Mouse (Mus musculus): ENCODE measurements around the gene Mrpl3. TPM values are rescaled to one million over a fixed set of nuclear protein-coding genes. Genes with fewer than 3 reads are reported as not detected.
"Not testable (repeated sequence)": the region's sequence is repeated elsewhere in the genome, so short reads cannot be mapped to it uniquely, and the experiment has no call there.

Mrpl3 gene
- polyA plus RNA-seq, 1 experiment from 2014 or later, result 126 TPM

DNA sequence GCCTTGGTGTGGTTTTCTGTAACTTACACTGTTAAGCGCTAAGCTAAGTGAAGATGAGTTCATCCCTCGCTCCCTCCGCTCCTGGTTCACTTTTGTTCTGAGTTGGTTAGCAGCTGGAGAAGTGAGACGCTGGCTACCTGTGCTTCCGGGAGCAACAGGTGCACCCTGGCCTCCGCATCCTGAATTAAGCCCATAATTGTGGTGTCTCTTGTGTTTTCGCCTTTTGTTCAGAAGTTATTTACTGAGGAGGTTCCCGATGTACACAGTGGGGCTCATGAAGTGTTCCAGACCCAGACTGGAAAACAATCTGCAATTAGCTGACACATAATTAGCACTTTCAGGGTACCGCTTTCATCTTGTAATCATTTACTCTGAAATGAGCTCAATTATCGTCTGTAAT, 16.1 kb downstream of the Mrpl3 start:
- WGBS, result 89% methylated on average over 10 of the region's 10 CpGs
- no peaks in the 10 kb centered on the region for H3K27me3 ChIP-seq

GRCm38 (mm10) chr9:105072991-105073748, 20.1 kb downstream of the Mrpl3 start:
- no peak for ATAC-seq (ENCODE audit: insufficient number of reproducible peaks, insufficient read depth, low FRiP score, low TSS enrichment)
- Histone ChIP-seq H3K4me1 (no peaks in the 10 kb centered on the region), H3K4me2 (replicated peaks) (no peak overlapping the region), H3K9ac (no peak overlapping the region), H3K4me3 (no peak overlapping the region), H3K9me3 (no peaks in the 10 kb centered on the region), H3K27ac (no peak overlapping the region), H3K27me3 (no peaks in the 10 kb centered on the region), H3K36me3 (peaks cover 68% of the 10 kb centered on the region)
- WGBS, result 79% methylated on average over 4 of the region's 4 CpGs

More for the DNA sequence above, 16.1 kb downstream of the Mrpl3 start:
- Histone ChIP-seq H3K9me3 (no peaks in the 10 kb centered on the region), H3K9ac (no peak overlapping the region), H3K4me3 (no peak overlapping the region), H3K4me1 (no peaks in the 10 kb centered on the region), H3K36me3 (peaks cover 66% of the 10 kb centered on the region), H3K4me2 (replicated peaks) (no peak overlapping the region), H3K27ac (no peak overlapping the region)
- ATAC-seq (ENCODE audit: insufficient number of reproducible peaks, insufficient read depth, low FRiP score, low TSS enrichment), result no peak

GRCm38 (mm10) chr9:105074851-105075250, 21.8 kb downstream of the Mrpl3 start:
- Histone ChIP-seq H3K36me3 (peaks cover 64% of the 10 kb centered on the region), H3K4me2 (replicated peaks) (no peak overlapping the region), H3K4me1 (no peaks in the 10 kb centered on the region), H3K27ac (no peak overlapping the region), H3K9ac (no peak overlapping the region), H3K4me3 (no peak overlapping the region), H3K9me3 (no peaks in the 10 kb centered on the region), H3K27me3 (no peaks in the 10 kb centered on the region)
- no peak for ATAC-seq (ENCODE audit: insufficient number of reproducible peaks, insufficient read depth, low FRiP score, low TSS enrichment)
- WGBS, result 90% methylated on average over 8 of the region's 8 CpGs

DNA sequence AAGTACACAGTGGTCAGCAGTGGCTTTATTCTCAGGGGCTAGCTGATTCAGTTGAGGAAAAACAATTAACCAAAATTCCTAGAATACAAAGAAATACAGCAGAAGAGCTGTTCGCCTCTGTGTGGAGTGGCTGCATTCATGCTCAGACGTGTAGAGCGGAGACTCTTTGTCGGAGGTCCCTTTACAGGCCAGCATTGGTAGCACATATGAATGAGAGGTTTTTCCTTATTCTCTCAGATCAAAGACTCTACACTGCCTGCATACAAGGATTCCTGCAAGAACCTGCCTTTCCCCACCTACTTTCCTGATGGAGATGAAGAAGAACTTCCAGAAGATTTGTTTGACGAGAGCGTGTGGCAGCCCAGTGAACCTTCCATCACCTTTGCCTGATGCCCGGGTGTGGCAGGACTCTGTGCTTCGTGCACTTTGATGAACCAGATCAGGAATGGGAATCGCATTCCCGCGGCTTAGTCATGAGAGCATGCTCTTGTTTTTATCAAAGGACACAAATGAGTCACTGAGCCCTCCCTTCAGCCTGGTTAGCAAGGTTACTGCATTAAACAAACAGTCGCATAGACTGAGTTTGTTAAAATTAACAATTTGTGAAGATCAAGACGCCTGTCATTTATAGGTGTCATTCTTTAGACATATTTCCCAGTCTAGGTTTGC, 23.9 kb downstream of the Mrpl3 start:
- no peaks in the 10 kb centered on the region for H3K4me1 ChIP-seq
- no peaks in the 10 kb centered on the region for H3K27me3 ChIP-seq
- no peak overlapping the region for H3K9ac ChIP-seq
- H3K9me3 ChIP-seq, result no peaks in the 10 kb centered on the region
- H3K4me3 ChIP-seq, result no peak overlapping the region
- peaks cover 49% of the 10 kb centered on the region for H3K36me3 ChIP-seq
- 91% methylated on average over 13 of the region's 13 CpGs for WGBS
- no peak overlapping the region for H3K4me2 ChIP-seq (replicated peaks)
- no peak for ATAC-seq (ENCODE audit: insufficient number of reproducible peaks, insufficient read depth, low FRiP score, low TSS enrichment)
- no peak overlapping the region for H3K27ac ChIP-seq

DNA sequence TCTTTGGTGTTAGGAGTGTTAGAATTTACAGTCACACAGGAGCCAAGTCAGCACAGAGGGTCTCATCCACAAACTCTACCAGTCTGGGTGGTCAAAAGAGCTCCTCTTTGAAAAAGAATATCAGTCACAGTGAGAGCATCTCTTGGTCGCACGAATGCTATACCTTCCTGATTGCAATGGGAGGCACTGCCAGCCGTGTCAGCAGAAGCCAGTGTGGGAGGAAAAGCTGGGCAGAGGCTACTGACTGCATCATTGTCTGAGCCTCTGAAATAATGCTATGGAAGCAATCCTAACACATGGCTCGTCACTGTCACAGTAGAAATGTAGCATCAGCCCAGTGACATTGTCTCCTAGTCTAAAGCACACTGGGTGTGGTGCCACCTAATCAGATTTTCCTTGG, 25.4 kb downstream of the Mrpl3 start:
- Histone ChIP-seq H3K4me2 (replicated peaks) (no peak overlapping the region), H3K36me3 (peaks cover 35% of the 10 kb centered on the region), H3K9me3 (no peaks in the 10 kb centered on the region), H3K4me3 (no peak overlapping the region), H3K27me3 (no peaks in the 10 kb centered on the region), H3K4me1 (no peaks in the 10 kb centered on the region), H3K9ac (no peak overlapping the region), H3K27ac (no peak overlapping the region)
- WGBS, result 90% methylated on average over 4 of the region's 4 CpGs
- ATAC-seq (ENCODE audit: insufficient number of reproducible peaks, insufficient read depth, low FRiP score, low TSS enrichment), result no peak

GRCm38 (mm10) chr9:105080246-105080645, 27.2 kb downstream of the Mrpl3 start:
- H3K4me2 ChIP-seq (replicated peaks), result no peak overlapping the region
- peaks cover 20% of the 10 kb centered on the region for H3K36me3 ChIP-seq
- ATAC-seq (ENCODE audit: insufficient number of reproducible peaks, insufficient read depth, low FRiP score, low TSS enrichment), result no peak
- H3K9ac ChIP-seq, result no peak overlapping the region
- H3K9me3 ChIP-seq, result no peaks in the 10 kb centered on the region
- no peak overlapping the region for H3K4me3 ChIP-seq
- no peaks in the 10 kb centered on the region for H3K27me3 ChIP-seq
- H3K4me1 ChIP-seq, result no peaks in the 10 kb centered on the region
- no peak overlapping the region for H3K27ac ChIP-seq
- WGBS, result 90% methylated on average over 3 of the region's 3 CpGs

DNA sequence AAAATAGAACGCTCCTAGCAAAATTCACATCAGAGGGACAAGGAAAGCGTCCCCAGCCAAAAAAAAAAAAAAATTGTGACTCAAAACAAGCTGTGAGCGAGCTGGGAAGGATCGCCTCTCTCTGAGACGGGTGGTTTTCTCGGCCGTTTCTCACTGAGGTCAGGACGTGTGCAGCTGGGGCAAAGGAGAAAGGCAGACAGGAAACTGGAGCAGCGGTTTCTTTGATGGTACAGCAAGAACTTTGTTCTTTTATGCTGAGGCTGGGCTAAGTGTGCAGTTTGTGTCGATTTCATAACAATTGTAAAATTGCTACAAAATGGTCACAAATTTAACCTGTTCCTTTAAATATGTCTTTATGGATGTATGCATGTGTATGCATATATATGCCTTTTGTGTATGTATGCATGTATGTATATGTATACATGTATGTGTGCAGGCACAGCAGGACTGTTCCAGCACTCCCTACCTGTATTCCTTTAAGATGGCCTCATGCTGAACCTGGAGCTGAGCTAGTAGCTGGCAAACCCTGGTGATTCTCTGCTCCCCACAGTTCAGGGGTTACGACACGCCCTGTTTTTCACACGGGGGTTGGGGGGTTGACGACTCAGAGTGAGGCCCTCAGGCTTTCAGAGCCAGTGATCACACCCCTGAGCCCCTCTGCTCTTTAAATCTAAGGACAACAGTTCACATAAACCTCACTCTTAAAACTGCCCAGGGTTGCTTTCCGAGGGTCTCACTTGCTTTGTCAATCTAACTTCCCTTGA, 48.0 kb downstream of the Mrpl3 start:
- ATAC-seq (ENCODE audit: insufficient number of reproducible peaks, insufficient read depth, low FRiP score, low TSS enrichment), result no peak
- H3K4me1 ChIP-seq, result no peaks in the 10 kb centered on the region
- no peak overlapping the region for H3K9ac ChIP-seq
- H3K9me3 ChIP-seq, result no peaks in the 10 kb centered on the region
- H3K27me3 ChIP-seq, result no peaks in the 10 kb centered on the region
- 40% methylated on average over 15 of the region's 15 CpGs for WGBS
- H3K36me3 ChIP-seq, result no peaks in the 10 kb centered on the region
- no peak overlapping the region for H3K27ac ChIP-seq
- no peak overlapping the region for H3K4me3 ChIP-seq
- H3K4me2 ChIP-seq (replicated peaks), result no peak overlapping the region

DNA sequence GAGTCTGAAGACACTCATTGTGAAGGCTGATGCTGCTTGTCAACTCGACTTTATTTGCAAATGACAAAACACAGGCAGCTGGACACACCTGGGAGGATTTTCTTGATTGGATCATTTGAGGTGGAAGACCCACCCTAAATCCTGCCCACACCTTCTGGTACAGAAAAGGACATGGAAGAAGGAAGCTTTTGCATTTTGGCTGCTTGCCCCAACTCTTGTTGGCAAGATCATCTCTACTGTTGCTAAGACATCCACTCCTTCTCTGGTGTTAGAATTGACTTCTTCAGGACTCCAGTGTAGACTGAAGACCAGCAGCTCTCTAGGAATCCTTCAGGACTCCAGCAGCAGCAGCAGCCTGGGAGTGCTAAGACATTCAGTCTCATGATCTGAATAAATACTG, 48.9 kb downstream of the Mrpl3 start:
- Histone ChIP-seq H3K4me1 (no peaks in the 10 kb centered on the region), H3K27me3 (no peaks in the 10 kb centered on the region), H3K4me2 (replicated peaks) (no peak overlapping the region), H3K9ac (no peak overlapping the region), H3K36me3 (no peaks in the 10 kb centered on the region), H3K9me3 (no peaks in the 10 kb centered on the region), H3K4me3 (no peak overlapping the region), H3K27ac (no peak overlapping the region)
- ATAC-seq (ENCODE audit: insufficient number of reproducible peaks, insufficient read depth, low FRiP score, low TSS enrichment), result no peak
- 51% methylated on average over 1 of the region's 1 CpGs for WGBS

DNA sequence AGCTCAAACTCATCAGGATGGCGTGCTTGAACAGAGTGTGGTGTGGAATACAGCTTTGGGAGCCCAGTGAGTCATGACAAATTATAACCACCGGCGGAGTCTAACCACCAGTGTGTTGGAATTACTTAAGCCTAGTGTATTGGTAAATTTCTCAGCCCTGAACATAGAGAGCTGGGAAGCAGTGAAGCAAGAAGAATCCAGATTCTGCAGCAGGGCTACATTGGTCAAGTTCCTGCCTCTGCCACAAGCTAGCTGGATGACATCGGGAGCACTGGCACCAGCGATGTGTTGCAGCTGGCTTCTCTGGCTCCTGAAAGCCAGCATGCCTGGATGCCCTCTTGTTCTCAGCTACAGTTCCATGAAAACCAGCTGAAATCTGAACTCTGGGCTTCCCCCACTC, 50.9 kb downstream of the Mrpl3 start:
- WGBS, result 89% methylated on average over 5 of the region's 5 CpGs
- no peak overlapping the region for H3K4me3 ChIP-seq
- no peaks in the 10 kb centered on the region for H3K36me3 ChIP-seq
- no peaks in the 10 kb centered on the region for H3K27me3 ChIP-seq
- H3K9ac ChIP-seq, result no peak overlapping the region
- H3K27ac ChIP-seq, result no peak overlapping the region
- H3K9me3 ChIP-seq, result no peaks in the 10 kb centered on the region
- ATAC-seq (ENCODE audit: insufficient number of reproducible peaks, insufficient read depth, low FRiP score, low TSS enrichment), result no peak
- no peaks in the 10 kb centered on the region for H3K4me1 ChIP-seq
- H3K4me2 ChIP-seq (replicated peaks), result no peak overlapping the region

GRCm38 (mm10) chr9:105125206-105125605, 72.2 kb downstream of the Mrpl3 start:
- not testable (repeated sequence) for H3K27me3 ChIP-seq; H3K9me3 ChIP-seq; H3K4me3 ChIP-seq; H3K4me2 ChIP-seq (replicated peaks); H3K27ac ChIP-seq; ATAC-seq (ENCODE audit: insufficient number of reproducible peaks, insufficient read depth, low FRiP score, low TSS enrichment); H3K4me1 ChIP-seq; H3K36me3 ChIP-seq; H3K9ac ChIP-seq
- WGBS, result 67% methylated on average over 3 of the region's 3 CpGs
